Mouse (Mus musculus) WW6 (cell line): ENCODE measurements around the gene Nr4a1.

Experiments used
- DNase-seq: peaks from one replicate; pipeline ENCODE4 v3.0.0-alpha.2; 2013; ENCODE audit warnings: low read depth, low spot score

The Nr4a1 gene

GRCm38 (mm10) chr15:101233183-101233582 is 20.9 kb upstream of the Nr4a1 start:
- DNase-seq = no peak

GRCm38 (mm10) chr15:101233641-101234275 is 20.3 kb upstream of the Nr4a1 start:
- no peak for DNase-seq

DNA sequence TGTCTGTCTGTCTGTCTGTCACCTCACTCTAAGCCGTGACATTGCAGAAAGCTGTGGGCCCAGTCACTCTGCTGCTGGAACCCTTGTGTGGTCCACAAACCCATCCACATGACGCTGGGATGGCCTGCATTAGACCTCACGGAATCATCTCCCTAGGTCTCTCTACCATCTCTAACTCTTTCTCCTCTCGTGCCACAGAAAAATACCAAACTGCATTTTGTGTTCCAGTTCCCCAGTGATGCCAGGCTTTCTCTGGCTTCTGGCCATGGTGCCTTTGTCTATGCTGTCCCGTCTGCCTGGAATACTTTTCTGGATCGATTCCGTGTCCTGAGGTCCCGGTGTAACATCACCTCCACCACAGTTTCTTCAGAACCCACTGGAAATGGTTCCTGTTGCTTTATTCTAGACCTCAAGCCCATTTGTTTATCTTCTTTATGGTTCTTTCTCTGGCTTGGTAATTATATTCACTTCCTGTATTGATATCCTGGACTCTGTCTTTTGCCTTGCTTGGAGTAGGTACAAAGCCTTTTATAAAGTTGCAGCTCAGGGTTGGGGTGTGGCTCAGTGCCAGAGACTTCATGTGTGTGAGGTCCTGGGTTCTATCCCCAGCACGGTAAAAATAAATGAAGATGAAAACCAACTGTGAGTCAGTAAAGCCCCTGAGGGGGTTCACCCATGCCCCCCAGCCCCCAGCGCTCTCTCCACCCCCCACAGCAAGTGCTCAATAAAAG is 19.3 kb upstream of the Nr4a1 start:
- no peak for DNase-seq

GRCm38 (mm10) chr15:101235342-101235698 is 18.7 kb upstream of the Nr4a1 start:
- DNase-seq = no peak

GRCm38 (mm10) chr15:101235728-101236327 is 18.2 kb upstream of the Nr4a1 start:
- no peak for DNase-seq

DNA sequence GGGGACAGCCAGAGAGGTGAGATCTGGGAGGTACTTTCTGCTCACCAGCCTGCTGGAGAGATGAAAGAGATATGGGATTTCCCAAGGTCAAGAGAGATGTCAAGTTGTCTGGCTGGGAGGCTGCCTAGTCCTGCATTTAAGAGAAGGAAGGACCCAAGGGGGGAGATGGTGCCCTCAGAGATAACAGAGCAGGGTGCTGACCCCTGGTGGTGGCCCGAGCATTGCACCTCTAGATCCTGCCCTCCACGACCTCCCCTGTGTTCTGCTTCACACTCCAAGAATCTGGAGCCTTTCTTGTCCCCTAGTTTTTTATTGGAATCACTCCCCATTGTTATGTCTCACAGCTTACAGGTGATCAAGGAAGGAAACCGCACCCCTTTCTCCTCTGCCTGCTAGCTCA is 17.2 kb upstream of the Nr4a1 start:
- DNase-seq = no peak

GRCm38 (mm10) chr15:101238885-101239511 is 15.1 kb upstream of the Nr4a1 start:
- DNase-seq = no peak

DNA sequence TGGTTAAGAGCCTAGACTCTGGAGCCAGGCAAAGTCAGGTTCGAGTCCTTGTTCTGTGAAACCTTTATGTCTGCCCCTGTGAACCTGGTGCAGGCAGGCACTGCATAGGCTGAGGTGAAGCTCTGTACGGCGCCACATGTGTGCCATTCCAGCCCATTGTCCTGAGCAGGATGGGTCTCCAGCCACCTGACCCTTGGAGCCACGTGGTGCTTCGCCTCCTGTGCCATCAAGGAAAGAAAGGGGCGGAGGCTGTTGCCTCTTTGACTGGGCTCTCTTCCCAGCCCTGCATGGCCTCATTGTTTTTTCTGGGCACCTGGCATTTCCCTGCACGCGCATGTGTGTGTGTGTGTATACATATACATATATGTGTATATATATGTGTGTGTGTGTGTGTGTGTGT is 14.2 kb upstream of the Nr4a1 start:
- no peak for DNase-seq

- no peak for DNase-seq
Observed at GRCm38 (mm10) chr15:101240799-101241204, 13.3 kb upstream of the Nr4a1 start.

- no peak for DNase-seq
Observed at GRCm38 (mm10) chr15:101241236-101241635, 12.8 kb upstream of the Nr4a1 start.

DNA sequence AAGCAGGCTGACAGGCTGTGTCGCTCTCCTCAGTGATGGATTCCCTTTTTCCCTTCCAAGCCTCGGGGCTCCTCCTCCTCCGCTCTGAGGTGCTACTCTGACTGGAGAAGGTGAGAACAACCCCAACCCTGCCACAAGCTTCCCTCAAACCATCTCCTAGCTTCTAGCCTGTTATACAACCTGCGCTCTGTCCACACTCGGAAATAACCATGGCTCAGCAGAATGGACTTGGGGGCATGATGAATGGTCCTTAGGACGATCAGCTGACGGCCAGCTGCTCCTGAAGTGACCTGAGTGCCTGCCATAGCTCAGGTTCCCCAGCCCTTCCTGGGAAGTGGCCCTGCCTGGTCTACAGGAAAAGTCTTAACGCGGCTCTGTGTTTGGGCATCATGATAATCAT is 12.2 kb upstream of the Nr4a1 start:
- DNase-seq = no peak

DNA sequence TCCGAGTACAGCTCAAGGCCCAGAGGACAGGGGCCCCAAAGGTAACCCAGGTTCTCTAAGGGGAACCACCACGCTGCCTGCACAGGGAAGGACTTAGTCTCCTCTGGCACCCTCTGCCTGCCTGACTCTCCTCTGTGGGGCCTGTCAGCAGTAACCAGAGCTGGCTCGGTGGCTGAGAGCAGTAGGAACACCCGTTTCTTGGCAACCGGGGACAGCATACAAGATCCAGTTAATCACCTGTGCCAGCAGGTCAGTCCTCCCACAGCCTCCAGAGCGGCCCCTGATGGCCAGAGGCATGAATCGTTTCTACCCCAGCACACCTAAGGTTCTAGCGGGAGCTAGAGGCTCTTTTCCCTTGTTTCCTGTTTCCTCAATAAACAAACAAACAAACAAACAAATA is 11.4 kb upstream of the Nr4a1 start:
- DNase-seq = no peak

DNA sequence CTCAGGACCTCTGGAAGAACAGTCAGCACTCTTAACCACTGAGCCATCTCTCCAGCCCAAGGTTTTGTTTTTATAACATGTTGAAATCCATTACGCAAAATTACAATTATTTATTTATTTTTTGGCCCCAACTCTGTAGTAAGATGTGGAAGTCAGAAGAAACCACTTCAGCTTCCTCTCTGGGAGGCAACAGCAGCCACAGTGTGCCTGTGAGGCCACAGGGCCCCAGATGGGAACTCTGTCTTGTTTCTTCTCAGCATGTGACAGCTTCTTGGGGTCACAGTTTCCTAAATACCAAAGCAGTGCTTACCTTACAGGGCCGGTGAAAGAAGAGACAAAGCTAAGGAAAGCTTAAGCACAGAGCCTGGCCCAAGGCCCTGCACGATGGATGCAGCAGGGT is 10.1 kb upstream of the Nr4a1 start:
- DNase-seq = no peak

- no peak for DNase-seq
Observed at GRCm38 (mm10) chr15:101246231-101247154, 7.6 kb upstream of the Nr4a1 start.

- no peak for DNase-seq
Observed at GRCm38 (mm10) chr15:101247155-101247498, 6.9 kb upstream of the Nr4a1 start.

DNA sequence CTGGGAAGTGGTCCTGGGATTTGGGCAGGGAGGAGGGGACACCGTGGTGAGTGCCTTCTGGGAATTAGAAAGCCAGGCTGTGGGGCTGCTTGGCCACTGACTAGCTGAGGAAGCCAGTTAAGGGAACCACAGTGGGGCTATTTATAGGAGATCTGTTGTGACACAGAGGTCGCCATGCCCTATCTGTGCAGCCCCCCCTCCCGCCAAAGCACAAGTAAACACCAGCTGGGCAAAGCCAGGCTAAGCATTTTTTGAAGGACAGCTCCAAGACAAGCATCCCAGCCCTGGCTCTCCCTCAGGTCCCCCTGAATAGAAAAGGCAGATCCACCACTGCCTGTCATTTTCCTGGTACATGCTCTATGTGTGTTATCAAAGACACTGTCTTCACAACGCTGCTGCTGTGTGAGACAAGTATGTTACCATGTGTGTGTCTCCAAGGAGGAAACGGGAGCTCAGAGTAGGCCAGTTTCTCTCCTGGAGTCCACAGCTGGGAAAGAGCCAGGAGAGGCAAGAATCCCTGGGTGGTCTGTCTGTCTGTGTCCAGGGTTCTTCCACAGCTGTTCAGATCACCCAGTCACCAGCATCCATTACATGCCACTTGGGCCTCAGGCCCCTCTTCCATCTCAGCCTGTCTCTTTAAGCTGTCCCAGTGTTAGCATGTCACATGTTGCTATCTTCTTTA is 5.9 kb upstream of the Nr4a1 start:
- no peak for DNase-seq

DNA sequence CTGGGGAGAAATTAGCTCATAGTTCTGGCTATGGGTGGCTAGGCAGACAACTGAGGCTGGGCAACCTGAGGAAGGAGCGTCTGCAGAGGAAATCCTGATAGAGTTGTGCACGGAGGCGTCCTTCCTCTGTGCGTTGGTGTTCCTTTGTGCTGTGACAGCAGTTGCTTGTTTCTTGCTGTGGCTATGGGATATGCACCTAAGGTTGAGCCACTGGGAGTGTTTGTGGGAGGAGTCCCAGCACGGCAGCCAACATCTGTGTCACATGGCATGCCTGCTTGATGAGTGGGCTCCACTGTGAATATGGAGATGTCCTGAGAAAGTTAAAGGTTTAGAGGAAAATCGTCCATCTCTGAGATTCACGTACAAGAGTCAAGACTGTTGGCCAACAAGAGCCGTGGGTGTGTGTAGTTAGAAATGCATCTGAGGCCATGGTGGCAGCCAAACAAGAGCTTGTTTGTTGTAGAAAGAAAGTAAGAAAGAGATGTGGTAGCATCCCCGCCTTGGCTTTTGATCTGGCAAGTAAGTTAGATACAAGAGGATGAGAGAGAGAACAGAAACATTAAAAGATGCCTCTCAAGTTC is 3.8 kb upstream of the Nr4a1 start:
- no peak for DNase-seq

DNA sequence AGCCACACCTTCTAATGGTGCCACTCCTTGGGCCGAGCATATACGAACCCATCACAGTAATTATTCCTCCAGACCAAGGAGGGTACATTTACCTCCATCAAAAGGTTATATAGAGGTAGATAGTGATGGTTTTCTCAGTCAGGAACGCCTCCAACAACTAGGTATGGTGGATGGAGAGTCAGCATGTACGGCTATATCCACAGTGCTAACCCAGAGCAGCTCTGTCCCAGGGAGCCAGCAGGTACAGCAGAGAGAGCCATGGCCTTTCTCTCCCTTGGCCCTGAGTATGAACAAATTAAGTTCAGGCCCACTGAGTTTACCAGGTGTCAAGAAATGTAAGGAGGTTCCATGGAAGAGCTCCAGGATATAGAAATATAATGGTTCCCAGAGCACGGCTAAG is 2.1 kb upstream of the Nr4a1 start:
- DNase-seq = no peak

DNA sequence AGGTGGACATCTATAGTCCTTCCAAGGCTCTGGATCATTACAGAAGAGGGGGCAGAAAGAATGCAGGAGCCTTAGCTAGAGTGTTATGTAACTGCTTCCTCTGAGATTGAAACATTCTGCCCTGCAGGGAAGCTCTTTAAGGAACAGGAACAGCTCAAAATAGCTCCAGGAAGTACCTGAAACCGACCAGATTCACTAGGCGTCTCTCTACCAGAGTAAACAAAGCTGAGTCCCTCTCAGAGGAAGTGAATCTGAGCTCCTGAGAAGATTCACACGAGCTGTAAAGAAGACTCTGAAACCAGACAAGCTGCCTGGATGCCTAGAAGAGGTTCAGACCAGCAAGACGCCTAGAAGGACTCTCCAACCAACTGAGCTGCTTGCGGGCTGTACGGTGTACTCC is 1.5 kb upstream of the Nr4a1 start:
- DNase-seq = no peak

GRCm38 (mm10) chr15:101253563-101253885 is 545 bp upstream of the Nr4a1 start:
- no peak for DNase-seq
